Mouse (Mus musculus): ENCODE results near the gene Tmem217.

Tmem217 gene

GRCm38 (mm10) chr17:29585446-29585845 lies 33.3 kb upstream of the Tmem217 start:
- Histone ChIP-seq H3K9me3 (ENCODE audit: low read length) (no peaks in the 10 kb centered on the region), H3K4me1 (replicated peaks; ENCODE audit: low read depth, low read length) (peaks cover 24% of the 10 kb centered on the region), H3K27me3 (ENCODE audit: insufficient read depth, low read length) (no peaks in the 10 kb centered on the region), H3K4me3 (replicated peaks; ENCODE audit: low read length) (no peak overlapping the region), H3K36me3 (ENCODE audit: insufficient read depth, low read length) (peaks cover 46% of the 10 kb centered on the region)
- TF ChIP-seq CTCF (conservative IDR thresholded peaks at IDR 0.05; ENCODE audit: low read length) (no peak), NANOG (IDR thresholded peaks at IDR 0.05; ENCODE audit: borderline replicate concordance, low read length) (no peak), POU5F1 (IDR thresholded peaks at IDR 0.05; ENCODE audit: borderline replicate concordance, low read length) (no peak)

GRCm38 (mm10) chr17:29584737-29585136 lies 32.6 kb upstream of the Tmem217 start:
- H3K4me1 ChIP-seq (replicated peaks; ENCODE audit: low read depth, low read length), result peaks cover 24% of the 10 kb centered on the region
- TF ChIP-seq POU5F1 (IDR thresholded peaks at IDR 0.05; ENCODE audit: borderline replicate concordance, low read length), result no peak
- TF ChIP-seq NANOG (IDR thresholded peaks at IDR 0.05; ENCODE audit: borderline replicate concordance, low read length), result no peak
- TF ChIP-seq CTCF (conservative IDR thresholded peaks at IDR 0.05; ENCODE audit: low read length), result no peak
- H3K27me3 ChIP-seq (ENCODE audit: insufficient read depth, low read length), result no peaks in the 10 kb centered on the region
- H3K36me3 ChIP-seq (ENCODE audit: insufficient read depth, low read length), result peaks cover 50% of the 10 kb centered on the region
- H3K9me3 ChIP-seq (ENCODE audit: low read length), result no peaks in the 10 kb centered on the region
- no peak overlapping the region for H3K4me3 ChIP-seq (replicated peaks; ENCODE audit: low read length)

GRCm38 (mm10) chr17:29584306-29584705 lies 32.1 kb upstream of the Tmem217 start:
- no peak for TF ChIP-seq NANOG (IDR thresholded peaks at IDR 0.05; ENCODE audit: borderline replicate concordance, low read length)
- no peak for TF ChIP-seq POU5F1 (IDR thresholded peaks at IDR 0.05; ENCODE audit: borderline replicate concordance, low read length)
- no peak for TF ChIP-seq CTCF (conservative IDR thresholded peaks at IDR 0.05; ENCODE audit: low read length)
- H3K4me1 ChIP-seq (replicated peaks; ENCODE audit: low read depth, low read length), result peaks cover 24% of the 10 kb centered on the region
- H3K4me3 ChIP-seq (replicated peaks; ENCODE audit: low read length), result no peak overlapping the region
- H3K9me3 ChIP-seq (ENCODE audit: low read length), result no peaks in the 10 kb centered on the region
- H3K27me3 ChIP-seq (ENCODE audit: insufficient read depth, low read length), result no peaks in the 10 kb centered on the region
- H3K36me3 ChIP-seq (ENCODE audit: insufficient read depth, low read length), result peaks cover 51% of the 10 kb centered on the region

- Histone ChIP-seq H3K4me3 (replicated peaks; ENCODE audit: low read length) (no peak overlapping the region), H3K4me1 (replicated peaks; ENCODE audit: low read depth, low read length) (peaks cover 24% of the 10 kb centered on the region), H3K27me3 (ENCODE audit: insufficient read depth, low read length) (no peaks in the 10 kb centered on the region), H3K9me3 (ENCODE audit: low read length) (no peaks in the 10 kb centered on the region), H3K36me3 (ENCODE audit: insufficient read depth, low read length) (peaks cover 58% of the 10 kb centered on the region)
- TF ChIP-seq CTCF (conservative IDR thresholded peaks at IDR 0.05; ENCODE audit: low read length), result no peak
- no peak for TF ChIP-seq NANOG (IDR thresholded peaks at IDR 0.05; ENCODE audit: borderline replicate concordance, low read length)
- no peak for TF ChIP-seq POU5F1 (IDR thresholded peaks at IDR 0.05; ENCODE audit: borderline replicate concordance, low read length)
These were observed 31.4 kb upstream of the Tmem217 start for GRCm38 (mm10) chr17:29583569-29583968.

- H3K27me3 ChIP-seq (ENCODE audit: insufficient read depth, low read length), result no peaks in the 10 kb centered on the region
- H3K4me1 ChIP-seq (replicated peaks; ENCODE audit: low read depth, low read length), result peaks cover 16% of the 10 kb centered on the region
- peaks cover 90% of the 10 kb centered on the region for H3K36me3 ChIP-seq (ENCODE audit: insufficient read depth, low read length)
- H3K9me3 ChIP-seq (ENCODE audit: low read length), result no peaks in the 10 kb centered on the region
- no peak for TF ChIP-seq NANOG (IDR thresholded peaks at IDR 0.05; ENCODE audit: borderline replicate concordance, low read length)
- H3K4me3 ChIP-seq (replicated peaks; ENCODE audit: low read length), result no peak overlapping the region
These were observed 27.5 kb upstream of the Tmem217 start for GRCm38 (mm10) chr17:29579579-29580126.

- Histone ChIP-seq H3K27me3 (ENCODE audit: insufficient read depth, low read length) (no peaks in the 10 kb centered on the region), H3K36me3 (ENCODE audit: insufficient read depth, low read length) (peaks cover 78% of the 10 kb centered on the region), H3K9me3 (ENCODE audit: low read length) (no peaks in the 10 kb centered on the region), H3K4me3 (replicated peaks; ENCODE audit: low read length) (no peak overlapping the region), H3K4me1 (replicated peaks; ENCODE audit: low read depth, low read length) (peaks cover 37% of the 10 kb centered on the region)
- TF ChIP-seq NANOG (IDR thresholded peaks at IDR 0.05; ENCODE audit: borderline replicate concordance, low read length), result no peak
- no peak for TF ChIP-seq POU5F1 (IDR thresholded peaks at IDR 0.05; ENCODE audit: borderline replicate concordance, low read length)
- no peak for TF ChIP-seq CTCF (conservative IDR thresholded peaks at IDR 0.05; ENCODE audit: low read length)
These were observed 17.6 kb upstream of the Tmem217 start for GRCm38 (mm10) chr17:29569831-29570230.

- no peaks in the 10 kb centered on the region for H3K9me3 ChIP-seq (ENCODE audit: low read length)
- peaks cover 38% of the 10 kb centered on the region for H3K4me1 ChIP-seq (replicated peaks; ENCODE audit: low read depth, low read length)
- TF ChIP-seq NANOG (IDR thresholded peaks at IDR 0.05; ENCODE audit: borderline replicate concordance, low read length) (no peak), POU5F1 (IDR thresholded peaks at IDR 0.05; ENCODE audit: borderline replicate concordance, low read length) (no peak), CTCF (conservative IDR thresholded peaks at IDR 0.05; ENCODE audit: low read length) (no peak)
- H3K36me3 ChIP-seq (ENCODE audit: insufficient read depth, low read length), result peaks cover 76% of the 10 kb centered on the region
- H3K4me3 ChIP-seq (replicated peaks; ENCODE audit: low read length), result no peak overlapping the region
- H3K27me3 ChIP-seq (ENCODE audit: insufficient read depth, low read length), result no peaks in the 10 kb centered on the region
These were observed 16.2 kb upstream of the Tmem217 start for GRCm38 (mm10) chr17:29568435-29568834.

- no peak for TF ChIP-seq POU5F1 (IDR thresholded peaks at IDR 0.05; ENCODE audit: borderline replicate concordance, low read length)
- Histone ChIP-seq H3K4me1 (replicated peaks; ENCODE audit: low read depth, low read length) (peaks cover 40% of the 10 kb centered on the region), H3K27me3 (ENCODE audit: insufficient read depth, low read length) (no peaks in the 10 kb centered on the region), H3K9me3 (ENCODE audit: low read length) (no peaks in the 10 kb centered on the region), H3K4me3 (replicated peaks; ENCODE audit: low read length) (no peak overlapping the region), H3K36me3 (ENCODE audit: insufficient read depth, low read length) (peaks cover 51% of the 10 kb centered on the region)
These were observed 13.3 kb upstream of the Tmem217 start for GRCm38 (mm10) chr17:29565521-29565920.

- TF ChIP-seq NANOG (IDR thresholded peaks at IDR 0.05; ENCODE audit: borderline replicate concordance, low read length) (no peak), POU5F1 (IDR thresholded peaks at IDR 0.05; ENCODE audit: borderline replicate concordance, low read length) (no peak), CTCF (conservative IDR thresholded peaks at IDR 0.05; ENCODE audit: low read length) (no peak)
- Histone ChIP-seq H3K4me3 (replicated peaks; ENCODE audit: low read length) (no peak overlapping the region), H3K36me3 (ENCODE audit: insufficient read depth, low read length) (peaks cover 18% of the 10 kb centered on the region), H3K27me3 (ENCODE audit: insufficient read depth, low read length) (no peaks in the 10 kb centered on the region), H3K9me3 (ENCODE audit: low read length) (no peaks in the 10 kb centered on the region), H3K4me1 (replicated peaks; ENCODE audit: low read depth, low read length) (peaks cover 39% of the 10 kb centered on the region)
These were observed 6.3 kb upstream of the Tmem217 start for GRCm38 (mm10) chr17:29558476-29558875.

Measured in E14TG2a.4 (cell line).